Mouse (Mus musculus): ENCODE results near the gene Tpra1. TPM values are rescaled to one million over a fixed set of nuclear protein-coding genes. Genes with fewer than 3 reads are reported as not detected.

The Tpra1 gene
- total RNA-seq, 2 experiments from 2014 or later, result 26.1 to 35.5 TPM

- ATAC-seq (ENCODE audit: poor library complexity, severe bottlenecking), result no peak
These were observed 12.5 kb upstream of the Tpra1 start for GRCm38 (mm10) chr6:88889410-88890042.

- ATAC-seq (ENCODE audit: poor library complexity, severe bottlenecking), result no peak
These were observed 11.2 kb upstream of the Tpra1 start for GRCm38 (mm10) chr6:88890832-88891231.

GRCm38 (mm10) chr6:88893559-88893958 lies 8.5 kb upstream of the Tpra1 start:
- ATAC-seq (ENCODE audit: poor library complexity, severe bottlenecking), result peak; percentile 53; the same call in 1 of the 2 replicates

DNA sequence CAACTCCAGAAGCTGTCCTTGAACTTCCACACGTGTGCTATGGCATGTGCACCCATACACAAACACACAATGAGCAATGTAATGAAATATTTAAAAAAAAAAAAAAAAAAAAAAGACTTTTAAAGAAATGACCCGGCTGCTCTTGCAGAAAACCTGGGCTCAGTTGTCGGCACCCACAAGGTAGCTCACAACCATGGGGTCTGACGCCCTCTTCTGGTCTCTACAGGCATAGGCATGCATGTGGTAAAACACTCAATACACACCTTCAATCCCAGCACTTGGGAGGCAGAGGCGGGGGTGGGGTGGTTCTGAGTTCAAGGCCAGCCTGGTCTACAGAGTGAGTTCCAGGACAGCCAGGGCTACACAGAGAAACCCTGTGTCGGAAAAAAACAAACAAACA lies 6.1 kb upstream of the Tpra1 start:
- ATAC-seq (ENCODE audit: poor library complexity, severe bottlenecking), result no peak

- ATAC-seq (ENCODE audit: poor library complexity, severe bottlenecking), result no peak
These were observed 4.8 kb upstream of the Tpra1 start for GRCm38 (mm10) chr6:88897246-88897645.

GRCm38 (mm10) chr6:88898534-88899048 lies 3.5 kb upstream of the Tpra1 start, which contains the start of gene Mcm2:
Mcm2 (minus strand) TSS chr6:88898780.
- peak; percentile 69 for ATAC-seq (ENCODE audit: poor library complexity, severe bottlenecking)

GRCm38 (mm10) chr6:88899086-88899485 lies 3.0 kb upstream of the Tpra1 start:
- no peak for ATAC-seq (ENCODE audit: poor library complexity, severe bottlenecking)

DNA sequence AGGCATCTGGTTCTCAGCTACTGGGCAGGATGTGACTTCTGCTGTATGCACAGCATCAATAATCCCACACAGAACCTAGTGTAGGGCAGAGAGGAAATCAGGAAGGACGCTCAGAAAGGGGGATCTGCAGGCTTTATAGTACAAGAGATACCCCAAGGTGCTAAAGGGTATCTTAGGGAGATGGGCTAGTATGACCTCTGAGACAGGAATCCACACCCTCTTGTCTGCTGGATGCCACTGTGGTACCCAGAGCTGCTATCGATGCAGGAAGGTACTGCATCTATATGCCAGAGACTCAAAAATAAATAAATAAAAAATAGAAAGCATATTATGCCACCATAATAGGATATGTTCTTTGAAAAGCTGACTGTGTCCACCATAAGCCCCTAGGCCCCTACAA lies 2.4 kb upstream of the Tpra1 start:
- no peak for ATAC-seq (ENCODE audit: poor library complexity, severe bottlenecking)

GRCm38 (mm10) chr6:88901471-88901870 lies 580 bp upstream of the Tpra1 start:
- ATAC-seq (ENCODE audit: poor library complexity, severe bottlenecking), result peak; percentile 2

DNA sequence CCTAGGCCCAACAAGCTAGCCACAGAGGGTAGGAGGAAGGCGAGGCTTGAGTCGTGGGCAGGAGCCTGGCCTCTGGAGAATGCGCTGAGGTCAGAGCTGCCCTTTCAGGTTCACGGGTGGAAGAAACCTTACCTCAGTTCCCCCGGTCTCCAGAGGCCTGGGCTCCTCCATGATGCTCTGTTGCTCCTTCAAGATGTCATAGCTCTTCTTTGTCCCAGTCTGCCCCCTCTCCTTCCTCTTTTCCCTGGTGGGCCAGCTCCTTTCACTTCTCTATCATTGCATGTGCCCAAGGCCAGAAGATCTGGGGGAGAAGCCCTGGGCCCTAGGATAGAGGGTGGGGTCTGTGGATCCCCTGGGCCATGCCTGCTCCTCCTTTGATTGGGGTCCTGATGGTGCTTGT lies 1.7 kb downstream of the Tpra1 start:
- peak; percentile 36 for ATAC-seq (ENCODE audit: poor library complexity, severe bottlenecking)

DNA sequence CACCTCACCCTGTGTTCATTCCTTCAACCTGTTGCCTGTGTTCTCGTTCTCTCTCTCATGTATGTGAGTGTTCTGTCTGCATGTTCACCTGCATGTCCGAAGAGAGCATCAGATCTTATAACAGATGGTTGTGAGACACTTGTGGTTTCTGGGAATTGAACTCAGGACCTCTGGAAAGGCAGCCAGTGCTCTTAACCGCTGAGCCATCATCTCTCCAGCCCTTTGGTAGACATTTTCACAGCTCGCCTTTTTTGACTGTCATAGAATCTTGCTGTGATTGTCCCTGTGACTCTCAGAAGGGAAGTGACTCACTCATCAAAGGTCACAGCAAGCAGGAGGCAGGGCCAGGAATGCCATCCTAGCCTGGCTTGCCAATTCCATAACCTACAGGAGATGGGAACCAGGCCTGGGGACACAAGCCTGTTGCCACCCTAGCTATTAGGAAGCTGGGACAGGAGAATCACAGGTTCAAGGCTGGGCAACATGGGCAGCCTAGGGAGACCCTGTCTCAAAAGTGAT lies 2.5 kb downstream of the Tpra1 start:
- no peak for ATAC-seq (ENCODE audit: poor library complexity, severe bottlenecking)

GRCm38 (mm10) chr6:88905042-88905441 lies 3.0 kb downstream of the Tpra1 start:
- no peak for ATAC-seq (ENCODE audit: poor library complexity, severe bottlenecking)

GRCm38 (mm10) chr6:88906369-88907108 lies 4.5 kb downstream of the Tpra1 start:
- peak; percentile 39 for ATAC-seq (ENCODE audit: poor library complexity, severe bottlenecking)

DNA sequence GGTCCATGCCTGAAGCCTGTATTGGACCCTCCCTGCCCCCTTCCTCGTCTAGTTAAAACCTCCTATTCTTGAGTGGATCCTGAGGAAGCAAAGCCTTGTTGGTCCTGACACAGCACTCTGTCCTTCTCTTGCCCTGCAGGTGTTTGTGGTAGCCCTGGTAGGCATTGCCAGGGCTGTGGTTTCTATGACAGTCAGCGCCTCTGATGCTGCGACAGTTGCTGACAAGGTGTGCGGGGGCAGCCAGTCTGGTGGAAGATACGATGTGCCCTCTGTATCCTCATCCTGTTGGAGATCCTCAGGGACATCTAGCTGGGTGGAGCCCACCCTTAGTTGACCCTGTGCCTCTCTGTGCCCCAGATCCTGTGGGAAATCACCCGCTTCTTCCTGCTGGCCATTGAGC lies 7.1 kb downstream of the Tpra1 start:
- no peak for ATAC-seq (ENCODE audit: poor library complexity, severe bottlenecking)

- no peak for ATAC-seq (ENCODE audit: poor library complexity, severe bottlenecking)
These were observed 11.0 kb downstream of the Tpra1 start for GRCm38 (mm10) chr6:88913022-88913421.

GRCm38 (mm10) chr6:88913440-88913839 lies 11.4 kb downstream of the Tpra1 start:
- ATAC-seq (ENCODE audit: poor library complexity, severe bottlenecking), result no peak

DNA sequence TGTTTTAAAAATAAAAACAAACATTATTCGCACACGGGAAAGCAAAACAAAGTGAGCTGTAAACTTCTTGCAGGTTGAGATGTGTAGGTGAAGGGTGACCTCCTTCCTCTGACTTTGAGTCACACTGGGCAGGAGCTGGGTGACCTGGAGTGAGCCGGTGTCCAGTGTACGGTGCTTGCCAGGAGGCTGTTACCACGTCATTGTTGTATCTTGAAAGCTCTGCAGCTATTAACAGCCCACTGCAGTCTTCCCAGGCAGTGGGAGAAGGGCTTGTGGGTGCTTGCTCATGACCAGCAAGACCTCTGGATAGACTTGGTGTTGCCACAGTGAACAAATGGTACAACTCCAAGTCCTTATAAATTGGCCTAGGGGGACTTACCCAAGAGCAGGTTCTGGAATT lies 12.7 kb downstream of the Tpra1 start:
- ATAC-seq (ENCODE audit: poor library complexity, severe bottlenecking), result no peak

DNA sequence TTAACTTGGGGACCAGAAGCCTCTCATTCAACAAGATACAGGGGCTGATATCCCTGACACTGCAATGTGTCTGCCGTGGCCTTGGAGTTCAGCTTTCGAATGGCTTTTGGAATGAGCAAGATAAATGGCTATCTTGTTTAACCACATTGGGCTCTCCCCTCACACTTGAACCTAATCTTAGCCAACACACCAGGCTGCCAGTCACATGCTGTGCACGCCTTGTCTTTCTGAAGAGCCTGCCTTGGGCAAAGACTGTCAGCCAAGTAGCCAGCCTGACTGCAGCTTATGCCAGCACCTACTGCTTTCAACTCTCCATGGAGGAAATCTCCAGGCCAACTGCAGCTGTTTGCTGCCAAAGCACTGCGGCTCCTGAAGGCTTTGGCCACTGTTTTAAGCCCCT lies 13.5 kb downstream of the Tpra1 start:
- peak; percentile 39 for ATAC-seq (ENCODE audit: poor library complexity, severe bottlenecking)

- peak; percentile 69; the same call in 1 of the 2 replicates for ATAC-seq (ENCODE audit: poor library complexity, severe bottlenecking)
These were observed 14.1 kb downstream of the Tpra1 start for GRCm38 (mm10) chr6:88916153-88916552.

GRCm38 (mm10) chr6:88918802-88919201 lies 16.8 kb downstream of the Tpra1 start:
- no peak for ATAC-seq (ENCODE audit: poor library complexity, severe bottlenecking)

DNA sequence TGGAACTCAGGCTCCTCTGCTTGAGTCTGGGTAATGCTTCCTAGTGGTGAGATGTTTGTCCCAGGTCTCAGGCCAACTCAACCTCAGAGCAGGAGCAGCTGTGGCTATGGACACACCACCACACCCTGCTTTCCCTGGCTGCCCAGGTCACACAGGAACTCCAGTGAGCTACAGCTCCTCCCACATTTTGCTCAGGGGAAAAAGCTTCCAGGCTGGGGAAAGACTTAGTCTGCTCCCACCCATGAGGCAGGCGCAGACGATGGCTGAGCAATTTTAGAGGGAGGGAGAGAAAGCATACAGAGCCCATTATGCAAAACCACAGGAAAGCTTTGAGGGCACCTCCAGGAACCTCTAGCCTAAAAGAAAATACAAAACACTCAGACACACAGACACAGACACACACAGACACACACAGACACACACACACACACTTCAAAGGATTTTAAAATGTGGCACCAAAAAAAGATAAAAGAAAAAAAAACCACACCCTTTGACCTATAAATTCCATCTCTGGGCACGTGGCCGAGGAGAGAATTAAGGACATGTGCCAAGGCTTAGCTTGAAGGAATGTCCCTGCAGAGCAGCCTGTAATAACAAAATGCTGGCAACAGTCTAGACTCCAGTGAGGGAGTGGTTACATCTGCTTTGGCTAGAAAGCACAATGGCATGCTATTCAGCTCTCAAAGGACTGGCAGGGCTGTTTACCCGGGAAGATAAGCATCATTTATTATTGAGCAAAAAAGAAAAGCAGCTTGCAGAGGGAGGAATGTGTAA lies 22.6 kb downstream of the Tpra1 start:
- no peak for ATAC-seq (ENCODE audit: poor library complexity, severe bottlenecking)
